Comparison of ENCODE assay signal across 31 mouse cellular contexts in the genomic region with DNA sequence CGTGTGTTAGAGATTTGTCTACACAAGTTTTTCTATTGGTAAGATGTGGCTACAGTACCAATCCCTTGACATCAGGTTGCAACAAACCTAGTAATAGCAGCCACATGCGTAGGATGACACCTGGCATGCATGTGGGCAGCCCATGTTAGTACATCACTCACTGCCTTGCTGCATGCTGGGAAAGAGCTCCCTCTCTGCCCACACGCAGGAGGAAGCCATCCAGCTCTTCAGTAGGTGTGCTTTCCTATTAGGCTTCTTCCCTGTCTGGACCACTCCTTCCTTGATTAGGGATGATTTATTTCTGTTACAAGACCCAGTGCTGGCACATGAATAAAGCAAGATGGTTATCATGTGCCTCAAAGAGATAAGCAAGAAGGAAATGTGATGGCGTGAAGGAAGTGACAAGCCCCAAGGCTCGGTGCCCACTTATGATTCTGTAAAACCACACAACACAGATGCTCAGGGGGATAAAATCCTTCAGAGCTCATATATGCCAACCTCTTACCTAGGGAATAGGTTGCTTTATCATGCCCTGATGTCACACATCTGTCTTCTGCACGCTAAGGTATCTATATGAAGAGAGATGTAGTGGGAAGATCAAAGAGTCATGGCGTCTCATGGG.
A peak's percentile ranks its signal among the peaks of the same experiment; 100 is the strongest.
DNase-seq lines count a peak whose midpoint lies in the region; ATAC-seq and TF ChIP-seq lines count a peak whose summit lies in the region.
"Had no signal": no experiment of that assay in that cellular context is flagged by ENCODE, and none has a peak within 500 bp of the region (broad histone marks: within the 10 kb centered on the region; RNA-seq: fewer than 3 reads in every experiment).

No protein-coding gene starts in this region.

- no peaks in the 10 kb centered on the region for H3K9me3 ChIP-seq in G1E (replicated peaks)
- H3K9me3 ChIP-seq: embryonic facial prominence, embryonic 13.5 days; hindbrain, embryonic 15.5 days; kidney, embryonic 15.5 days; lung, embryonic 15.5 days; midbrain, embryonic 13.5 days; neural tube, embryonic 13.5 days had no signal

- H3K4me1 ChIP-seq in G1E (ENCODE audit: insufficient read depth, low read depth, low read length): no peaks in the 10 kb centered on the region
- H3K4me1 ChIP-seq: embryonic facial prominence, embryonic 13.5 days; hindbrain, embryonic 15.5 days; kidney, embryonic 15.5 days; lung, embryonic 15.5 days had no signal

- ATAC-seq in G1E (ENCODE audit: extremely low read depth, insufficient number of reproducible peaks, low FRiP score, poor library complexity, severe bottlenecking): peak; percentile 66
- ATAC-seq in megakaryocyte progenitor cell, adult 5-6 weeks (replicated peaks; ENCODE audit: poor library complexity): peak; percentile 66
- ATAC-seq: forebrain, postnatal 0 days; inflammation-experienced regulatory T-cells, adult 6 months; midbrain, embryonic 13.5 days; Patski had no signal

- no peak for TF ChIP-seq CTCF in G1E (IDR thresholded peaks at IDR 0.05; ENCODE audit: low read depth, low read length)

- DNase-seq in lung, postnatal 10 days: peak; percentile 6
- no peak for DNase-seq in lung, postnatal 25 days (ENCODE audit: low spot score)
- DNase-seq in G1E (ENCODE audit: low spot score): no peak
- peak; percentile 14 for DNase-seq in gonadal fat pad, adult 2 months (ENCODE audit: low read depth)
- DNase-seq in left cerebral cortex, adult 11 months (ENCODE audit: low spot score): no peak
- DNase-seq in retina, embryonic 14.5 days (ENCODE audit: low spot score): no peak
- DNase-seq in retina, postnatal 1 day: no peak
- DNase-seq: adrenal gland, postnatal 14 days; cerebellum, adult 11-12 months; cerebellum, adult 9-11 months; forebrain, postnatal 0 days; gastrocnemius, postnatal 14 days; heart, adult 18-20 months; heart, postnatal 4 days; kidney, adult 18-20 months; kidney, postnatal 36 days; liver; spleen, adult 18-20 months; thymus, postnatal 14 days had no signal

- H3K4me3 ChIP-seq in G1E (ENCODE audit: low read depth, low read length): no peak overlapping the region
- H3K4me3 ChIP-seq: embryonic facial prominence, embryonic 13.5 days; hindbrain, embryonic 15.5 days; kidney, embryonic 15.5 days; layer of hippocampus, adult 2 months; lung, embryonic 15.5 days; megakaryocyte, embryonic 14.5 days; midbrain, embryonic 13.5 days; neural tube, embryonic 13.5 days had no signal

- no peaks in the 10 kb centered on the region for H3K27me3 ChIP-seq in G1E (ENCODE audit: insufficient read depth, low read length)
- H3K27me3 ChIP-seq: CH12.LX; embryonic facial prominence, embryonic 13.5 days; hindbrain, embryonic 15.5 days; kidney, embryonic 15.5 days; lung, embryonic 15.5 days; megakaryocyte, embryonic 14.5 days; neural tube, embryonic 13.5 days; Patski had no signal

- H3K36me3 ChIP-seq in G1E (replicated peaks): peaks cover 2% of the 10 kb centered on the region
- H3K36me3 ChIP-seq: embryonic facial prominence, embryonic 13.5 days; hindbrain, embryonic 15.5 days; kidney, embryonic 15.5 days; lung, embryonic 15.5 days; midbrain, embryonic 13.5 days; neural tube, embryonic 13.5 days had no signal

Comparison
In these comparisons a context has a peak if more than half of its experiments do, and no peak if none do; other contexts are left out.
1. DNase-seq: peak in lung, postnatal 10 days (single experiment) and gonadal fat pad, adult 2 months (single experiment); none in lung, postnatal 25 days (single experiment), G1E (single experiment), left cerebral cortex, adult 11 months (single experiment), retina, embryonic 14.5 days (single experiment) and retina, postnatal 1 day (single experiment).